Mouse (Mus musculus): ENCODE measurements at regions not wholly inside any gene's neighbourhood (a gene's known extent, or its start where the extent isn't known, plus 50 kb on each side); places are given as distances from the start of the nearest gene placed in this dataset.

- Histone ChIP-seq H3K4me3 (ENCODE audit: control insufficient read depth, low read depth, low read length) (no peak overlapping the region), H3K27ac (ENCODE audit: control insufficient read depth, insufficient read depth, low read depth, low read length) (no peak overlapping the region), H3K36me3 (ENCODE audit: control insufficient read depth, insufficient read depth, low read length) (no peaks in the 10 kb centered on the region), H3K27me3 (ENCODE audit: control insufficient read depth, insufficient read depth, low read length) (no peaks in the 10 kb centered on the region), H3K4me1 (ENCODE audit: control insufficient read depth, insufficient read depth, low read length) (no peaks in the 10 kb centered on the region)
- no peak for TF ChIP-seq POLR2A (IDR thresholded peaks at IDR 0.05; ENCODE audit: control insufficient read depth, low read depth, low read length)
- TF ChIP-seq CTCF (IDR thresholded peaks at IDR 0.05; ENCODE audit: control insufficient read depth, insufficient read depth, insufficient replicate concordance, low read depth, low read length) = no peak
These were observed 55.6 kb upstream of the Tmem92 start for GRCm38 (mm10) chr11:94838140-94838539.

- TF ChIP-seq CTCF (IDR thresholded peaks at IDR 0.05; ENCODE audit: control insufficient read depth, insufficient read depth, insufficient replicate concordance, low read depth, low read length) (no peak), POLR2A (IDR thresholded peaks at IDR 0.05; ENCODE audit: control insufficient read depth, low read depth, low read length) (no peak)
- Histone ChIP-seq H3K36me3 (ENCODE audit: control insufficient read depth, insufficient read depth, low read length) (no peaks in the 10 kb centered on the region), H3K27ac (ENCODE audit: control insufficient read depth, insufficient read depth, low read depth, low read length) (no peak overlapping the region), H3K4me1 (ENCODE audit: control insufficient read depth, insufficient read depth, low read length) (no peaks in the 10 kb centered on the region), H3K27me3 (ENCODE audit: control insufficient read depth, insufficient read depth, low read length) (no peaks in the 10 kb centered on the region), H3K4me3 (ENCODE audit: control insufficient read depth, low read depth, low read length) (no peak overlapping the region)
These were observed 53.8 kb upstream of the Tmem92 start for GRCm38 (mm10) chr11:94836347-94836746.

- TF ChIP-seq POLR2A (IDR thresholded peaks at IDR 0.05; ENCODE audit: control insufficient read depth, low read depth, low read length) = no peak
- peak; percentile 86; the same call in 1 of the 2 replicates for TF ChIP-seq CTCF (IDR thresholded peaks at IDR 0.05; ENCODE audit: control insufficient read depth, insufficient read depth, insufficient replicate concordance, low read depth, low read length)
These were observed 49.9 kb upstream of the Tmem92 start for GRCm38 (mm10) chr11:94832246-94832985.

More at GRCm38 (mm10) chr11:94832246-94832985, 49.9 kb upstream of the Tmem92 start:
- Histone ChIP-seq H3K27ac (ENCODE audit: control insufficient read depth, insufficient read depth, low read depth, low read length) (no peak overlapping the region), H3K36me3 (ENCODE audit: control insufficient read depth, insufficient read depth, low read length) (no peaks in the 10 kb centered on the region), H3K4me3 (ENCODE audit: control insufficient read depth, low read depth, low read length) (no peak overlapping the region), H3K4me1 (ENCODE audit: control insufficient read depth, insufficient read depth, low read length) (no peaks in the 10 kb centered on the region), H3K27me3 (ENCODE audit: control insufficient read depth, insufficient read depth, low read length) (no peaks in the 10 kb centered on the region)
